Mouse (Mus musculus) stomach, embryonic 14.5 days (tissue): ENCODE results near the gene Vti1a. TPM values are rescaled to one million over a fixed set of nuclear protein-coding genes. Genes with fewer than 3 reads are reported as not detected.

Experiments used
- ATAC-seq: fragments of 200-750 bp; cut with Nextera tagmentation; 2 replicates; pipeline ENCODE4 v1.8.0; 2017; ENCODE audit warnings: low read depth, moderate TSS enrichment; ENCODE audit not compliant: insufficient number of reproducible peaks, insufficient read depth, low FRiP score
- H3K27ac ChIP-seq: fragments of 300-500 bp; sonication (generic); 2 replicates; pipeline ENCODE4 v1.5.1; 2014; ENCODE audit warnings: mild to moderate bottlenecking, low read length, moderate library complexity, mixed read lengths
- H3K27me3 ChIP-seq: fragments of 300-500 bp; sonication (generic); 2 replicates; pipeline ENCODE4 v1.6.1; 2014; ENCODE audit warnings: low read length, control low read depth, mixed read lengths; ENCODE audit not compliant: control insufficient read depth, insufficient read depth
- H3K36me3 ChIP-seq: fragments of 300-500 bp; sonication (generic); 2 replicates; pipeline ENCODE4 v1.6.1; 2014; ENCODE audit warnings: mild to moderate bottlenecking, control low read depth, low read length, moderate library complexity, mixed read lengths; ENCODE audit not compliant: control insufficient read depth, insufficient read depth
- H3K4me1 ChIP-seq: fragments of 300-500 bp; sonication (generic); 2 replicates; pipeline ENCODE4 v1.6.1; 2014; ENCODE audit warnings: low read length, control low read depth, mixed read lengths; ENCODE audit not compliant: control insufficient read depth, insufficient read depth
- H3K4me2 ChIP-seq: fragments of 300-500 bp; sonication (generic); replicated peaks from 2 replicates; pipeline ENCODE4 v1.6.1; 2014; ENCODE audit warnings: low read depth, low read length, control low read depth
- H3K4me3 ChIP-seq: fragments of 300-500 bp; sonication (generic); 2 replicates; pipeline ENCODE4 v1.5.1; 2014; ENCODE audit warnings: low read depth, low read length, control low read depth
- H3K9ac ChIP-seq: fragments of 300-500 bp; sonication (generic); replicated peaks from 2 replicates; pipeline ENCODE4 v1.6.1; 2014; ENCODE audit warnings: low read depth, mild to moderate bottlenecking, control low read depth, low read length, moderate library complexity, mixed read lengths
- H3K9me3 ChIP-seq: fragments of 300-500 bp; sonication (generic); 2 replicates; pipeline ENCODE4 v1.6.1; 2016; ENCODE audit warnings: low read depth, low read length, control low read depth; ENCODE audit not compliant: control insufficient read depth
- WGBS: fragments of 180-500 bp; shearing (Covaris S2); extraction: QIAGEN DNeasy Blood & Tissue Kit; methylation state at CpG from one replicate; pipeline ENCODE4 v1.1.7; 2014; 5-methylcytosine and 5-hydroxymethylcytosine counted together
- polyA plus RNA-seq: library from polyadenylated mRNA; unstranded; fragments of >200 nt; fragmentation: Nextera tagmentation; extraction: Ambion mirVana; gene quantifications from 2 replicates; pipeline ENCODE4 v1.2.1, GENCODE M21; 2014

Vti1a gene
- polyA plus RNA-seq, 1 experiment from 2014 or later: 27.2 TPM

DNA sequence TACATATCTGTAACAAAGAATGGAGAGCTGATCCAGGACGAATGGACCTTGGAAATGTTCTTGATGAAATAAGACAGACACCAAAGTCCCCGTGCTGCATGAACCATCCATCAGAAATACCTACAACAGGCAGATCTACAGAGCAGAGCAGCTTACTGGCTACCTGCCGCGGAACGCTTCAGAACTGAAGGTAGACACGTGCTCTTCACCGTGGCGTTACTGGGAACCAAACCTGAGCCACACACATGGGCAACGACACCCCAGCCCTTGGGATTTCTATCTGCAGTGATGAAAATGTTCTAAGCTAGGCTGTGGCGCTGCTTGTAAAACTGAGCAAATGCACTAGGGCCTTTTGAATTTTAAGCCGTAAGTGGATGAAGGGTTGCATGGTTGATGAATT, 249.0 kb downstream of the Vti1a start:
- H3K4me1 ChIP-seq: peaks cover 17% of the 10 kb centered on the region; the same call in 1 of the 2 replicates
- ATAC-seq: no peak
- H3K9me3 ChIP-seq: no peaks in the 10 kb centered on the region
- H3K4me3 ChIP-seq: no peak overlapping the region
- no peak overlapping the region for H3K9ac ChIP-seq
- 77% methylated on average over 11 of the region's 11 CpGs for WGBS
- H3K27ac ChIP-seq: no peak overlapping the region
- H3K4me2 ChIP-seq: no peak overlapping the region
- no peaks in the 10 kb centered on the region for H3K36me3 ChIP-seq
- no peaks in the 10 kb centered on the region for H3K27me3 ChIP-seq

DNA sequence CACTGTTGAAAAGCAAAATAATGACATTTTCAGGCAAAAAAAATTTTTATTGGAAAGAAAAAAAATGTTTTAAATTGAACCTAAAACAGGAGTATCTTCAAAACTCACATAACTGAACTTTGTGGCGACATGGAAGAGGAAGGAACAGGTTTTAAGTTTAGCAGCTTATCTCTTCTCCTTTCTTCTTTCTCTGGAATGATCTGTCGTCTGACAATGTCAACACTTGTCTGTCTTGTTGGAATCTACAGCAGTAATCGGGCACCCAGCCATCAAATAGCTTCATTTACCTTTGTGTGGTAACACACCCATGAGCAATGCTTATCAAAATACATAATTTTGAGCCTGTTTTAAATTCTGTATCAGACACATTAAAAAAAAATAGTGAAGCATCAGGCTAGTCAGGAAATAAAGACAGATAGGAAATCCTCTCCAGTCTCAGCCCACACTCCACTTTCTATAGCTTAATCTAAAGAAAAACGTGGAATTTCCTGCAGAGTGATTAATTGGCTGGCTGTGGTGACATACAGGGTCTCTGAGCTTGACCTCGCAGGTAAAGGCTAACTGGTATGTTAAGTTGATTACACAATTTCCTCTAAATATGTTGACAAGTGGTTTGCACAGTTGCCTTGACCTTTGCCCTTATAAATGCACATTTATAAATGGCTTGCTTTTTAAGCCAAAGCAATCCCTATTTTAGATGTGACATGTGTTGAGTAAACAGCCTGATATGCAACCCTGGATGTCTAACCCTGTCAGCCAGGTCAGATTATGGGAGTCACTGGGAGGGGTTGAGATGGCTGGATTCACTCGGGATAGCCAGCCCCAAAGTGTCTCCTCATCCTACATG, 249.7 kb downstream of the Vti1a start:
- no peak for ATAC-seq
- Histone ChIP-seq H3K4me2 (no peak overlapping the region), H3K4me3 (no peak overlapping the region), H3K36me3 (no peaks in the 10 kb centered on the region), H3K4me1 (peaks cover 22% of the 10 kb centered on the region; the same call in 1 of the 2 replicates), H3K27me3 (no peaks in the 10 kb centered on the region), H3K9me3 (no peaks in the 10 kb centered on the region), H3K9ac (no peak overlapping the region), H3K27ac (no peak overlapping the region)
- 25% methylated on average over 6 of the region's 6 CpGs for WGBS

DNA sequence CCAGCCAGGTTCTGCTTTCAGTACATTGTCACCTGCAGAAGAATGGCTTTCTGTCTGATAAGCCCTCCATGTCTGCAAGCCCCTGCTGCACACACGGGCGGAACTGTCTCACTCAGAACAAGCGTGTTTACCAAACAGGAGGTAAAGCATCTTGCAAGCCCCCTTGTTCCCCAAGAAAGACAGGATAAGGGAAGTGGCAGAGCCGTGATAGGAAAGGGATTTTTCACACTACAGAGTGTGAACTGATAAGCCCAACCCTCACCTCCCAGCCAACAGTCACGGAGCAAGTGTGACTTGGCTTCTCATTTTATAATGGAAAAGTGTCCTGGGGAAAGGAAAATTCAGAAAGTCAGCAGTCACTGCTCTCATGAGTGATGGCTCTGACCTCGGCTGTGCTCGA, 253.0 kb downstream of the Vti1a start:
- no peak for ATAC-seq
- Histone ChIP-seq H3K36me3 (no peaks in the 10 kb centered on the region), H3K27me3 (no peaks in the 10 kb centered on the region), H3K4me1 (0 out of 2 replicates have a peak, but pooled peaks cover 15% of the 10 kb centered on the region), H3K9ac (no peak overlapping the region), H3K4me2 (no peak overlapping the region), H3K4me3 (no peak overlapping the region), H3K9me3 (no peaks in the 10 kb centered on the region), H3K27ac (no peak overlapping the region)
- WGBS: 40% methylated on average over 7 of the region's 7 CpGs

DNA sequence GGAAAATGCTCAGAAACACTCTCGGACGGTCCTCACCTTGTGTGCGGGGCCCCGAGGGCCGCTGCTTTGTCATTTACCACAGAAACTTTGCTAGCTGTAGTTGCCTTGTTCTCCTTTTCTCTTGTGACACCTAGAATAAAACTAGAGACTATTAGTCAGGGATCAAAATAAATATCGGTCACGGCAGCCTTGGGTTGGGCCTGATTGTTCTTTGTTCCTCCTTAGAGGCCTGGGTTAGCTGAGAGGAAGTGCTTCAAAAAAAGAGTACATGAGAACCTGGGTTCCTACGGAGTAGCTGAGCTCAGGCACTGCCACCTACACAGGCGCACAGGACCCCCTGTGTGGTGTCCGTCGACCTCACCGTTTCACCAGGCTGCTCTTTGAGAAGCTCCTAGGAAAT, 253.8 kb downstream of the Vti1a start:
- WGBS: 77% methylated on average over 12 of the region's 12 CpGs
- H3K36me3 ChIP-seq: no peaks in the 10 kb centered on the region
- H3K4me2 ChIP-seq: no peak overlapping the region
- no peaks in the 10 kb centered on the region for H3K9me3 ChIP-seq
- H3K27ac ChIP-seq: no peak overlapping the region
- H3K4me1 ChIP-seq: 0 out of 2 replicates have a peak, but pooled peaks cover 15% of the 10 kb centered on the region
- H3K4me3 ChIP-seq: no peak overlapping the region
- H3K27me3 ChIP-seq: no peaks in the 10 kb centered on the region
- ATAC-seq: no peak
- H3K9ac ChIP-seq: no peak overlapping the region

DNA sequence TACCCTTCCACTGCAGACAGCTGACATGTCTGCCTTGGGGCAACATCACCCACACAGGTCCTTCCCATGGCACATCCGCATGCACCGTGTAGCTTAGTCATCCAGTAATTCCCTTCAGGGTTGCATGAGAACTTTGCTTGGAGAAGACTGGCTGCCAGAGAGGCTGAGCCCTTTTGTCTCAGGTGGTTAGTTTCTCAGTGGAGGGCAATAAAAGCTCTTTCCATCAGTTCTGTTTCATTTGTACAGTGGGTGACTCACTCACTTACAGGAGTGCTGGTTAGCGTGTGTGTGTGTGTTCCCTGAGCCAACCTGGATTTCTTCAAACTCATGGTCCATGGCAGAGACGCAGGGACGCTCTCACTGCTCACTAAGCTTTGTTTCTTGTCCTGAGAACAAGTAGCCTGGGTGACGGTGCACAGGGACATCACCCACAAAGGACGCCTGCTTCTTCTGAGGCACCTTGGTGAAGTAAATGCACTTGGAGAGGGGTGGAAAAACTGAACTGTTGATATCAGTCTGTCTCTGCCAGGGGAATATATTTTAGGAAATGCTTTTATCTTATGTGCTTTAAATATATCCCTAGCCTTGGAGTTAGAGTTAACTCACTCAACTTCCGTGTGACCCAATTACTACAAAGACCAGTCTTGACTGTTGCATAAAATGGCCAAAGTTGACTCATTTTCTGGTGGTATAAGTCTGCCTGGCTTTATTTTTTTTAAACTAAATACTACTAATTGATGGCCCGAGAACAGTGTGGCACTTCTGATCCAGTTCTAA, 254.6 kb downstream of the Vti1a start:
- ATAC-seq: no peak
- no peak overlapping the region for H3K9ac ChIP-seq
- no peaks in the 10 kb centered on the region for H3K9me3 ChIP-seq
- H3K4me1 ChIP-seq: 0 out of 2 replicates have a peak, but pooled peaks cover 15% of the 10 kb centered on the region
- H3K27ac ChIP-seq: 0 out of 2 replicates have a peak overlapping the region, but pooled peaks have one; percentile 23
- H3K27me3 ChIP-seq: no peaks in the 10 kb centered on the region
- 76% methylated on average over 9 of the region's 9 CpGs for WGBS
- no peaks in the 10 kb centered on the region for H3K36me3 ChIP-seq
- H3K4me3 ChIP-seq: no peak overlapping the region
- H3K4me2 ChIP-seq: no peak overlapping the region

DNA sequence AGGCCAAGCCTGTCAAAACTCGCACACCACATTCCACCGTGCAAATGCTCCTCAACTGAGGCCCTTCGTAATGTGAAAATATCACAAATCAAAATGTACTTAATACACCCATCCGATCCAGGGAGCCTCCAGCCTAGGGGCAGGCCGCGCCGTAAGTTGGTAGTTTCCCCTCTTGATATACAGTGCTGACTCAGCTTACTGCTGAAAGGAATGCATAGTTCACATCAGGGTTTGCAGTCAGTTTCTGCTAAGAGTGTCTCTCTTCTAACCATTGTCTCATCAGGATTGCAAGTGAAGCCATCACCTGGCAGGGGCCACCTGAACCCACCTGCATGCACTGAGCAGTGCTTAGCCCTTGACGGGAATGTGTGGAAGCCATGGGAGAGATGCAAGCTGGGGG, 255.4 kb downstream of the Vti1a start:
- no peak for ATAC-seq
- Histone ChIP-seq H3K9ac (no peak overlapping the region), H3K4me1 (0 out of 2 replicates have a peak, but pooled peaks cover 13% of the 10 kb centered on the region), H3K27me3 (no peaks in the 10 kb centered on the region), H3K27ac (no peak overlapping the region), H3K4me3 (no peak overlapping the region), H3K36me3 (no peaks in the 10 kb centered on the region), H3K9me3 (no peaks in the 10 kb centered on the region), H3K4me2 (no peak overlapping the region)
- WGBS: 75% methylated on average over 8 of the region's 8 CpGs

DNA sequence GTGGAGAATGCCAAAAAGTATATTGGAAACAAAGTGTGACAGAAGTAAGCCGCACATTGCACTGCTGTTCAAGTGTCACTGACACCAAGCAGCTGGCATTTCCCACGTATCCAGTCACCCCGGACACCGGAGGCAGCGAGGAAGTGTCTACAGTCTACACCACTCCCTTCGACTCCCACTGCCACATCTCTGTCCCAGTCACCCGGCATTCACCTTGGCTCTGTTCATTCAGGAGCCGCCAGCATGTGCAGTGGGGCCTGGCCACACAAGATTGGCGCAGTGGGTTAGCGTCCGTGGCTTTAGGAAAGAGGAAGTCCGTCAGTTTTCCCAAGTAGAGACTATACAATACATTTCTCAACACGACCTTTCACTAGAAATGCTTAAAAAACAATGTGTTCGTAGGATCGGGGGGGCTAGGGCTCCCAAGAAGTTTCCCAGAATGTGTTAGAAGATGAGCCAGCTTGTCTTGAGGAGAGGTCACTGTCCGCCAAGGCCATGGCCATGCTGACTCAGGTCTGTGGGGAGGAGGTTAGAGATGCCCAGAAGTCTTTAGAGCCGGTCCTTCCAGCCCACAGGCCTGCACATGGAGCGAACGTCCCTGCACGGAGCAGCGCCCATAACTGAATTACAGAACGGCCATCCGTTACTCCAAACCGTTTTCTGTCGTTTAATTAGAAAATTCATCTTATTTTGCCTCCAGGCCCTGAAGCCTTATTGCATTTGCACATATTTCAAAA, 261.4 kb downstream of the Vti1a start:
- Histone ChIP-seq H3K4me3 (no peak overlapping the region), H3K4me1 (peaks cover 15% of the 10 kb centered on the region), H3K9me3 (no peaks in the 10 kb centered on the region), H3K36me3 (no peaks in the 10 kb centered on the region), H3K9ac (no peak overlapping the region), H3K27ac (peak overlapping the region; percentile 24; the same call in 1 of the 2 replicates), H3K4me2 (no peak overlapping the region), H3K27me3 (no peaks in the 10 kb centered on the region)
- 68% methylated on average over 25 of the region's 25 CpGs for WGBS
- ATAC-seq: no peak
